Mouse (Mus musculus): ENCODE results near the gene Pfkm. TPM values are rescaled to one million over a fixed set of nuclear protein-coding genes. Genes with fewer than 3 reads are reported as not detected.

Gene Pfkm
- polyA plus RNA-seq, 1 experiment from 2014 or later = 9.1 TPM

DNA sequence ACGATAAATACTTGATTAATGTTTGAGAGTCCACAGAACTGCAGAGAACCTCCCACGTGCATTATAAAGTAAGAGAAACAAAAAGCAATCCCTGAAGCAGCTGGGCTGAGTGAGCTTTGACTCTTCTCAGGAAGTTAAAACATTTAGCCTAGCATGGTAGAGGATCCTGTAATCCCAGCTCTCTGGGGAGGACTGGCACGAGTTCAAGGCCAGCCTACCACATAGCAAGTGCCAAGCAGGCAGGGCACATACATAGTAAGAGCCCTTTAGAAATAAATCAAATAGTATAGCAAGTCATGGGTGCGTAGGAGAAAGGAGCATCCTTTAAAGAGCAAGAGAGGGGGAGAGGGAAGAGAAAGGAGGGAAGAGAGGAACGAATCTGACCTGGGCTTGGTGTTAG lies 26.5 kb upstream of the Pfkm start:
- WGBS (ENCODE audit: insufficient replicate concordance) = 92% methylated on average over 5 of the region's 5 CpGs

DNA sequence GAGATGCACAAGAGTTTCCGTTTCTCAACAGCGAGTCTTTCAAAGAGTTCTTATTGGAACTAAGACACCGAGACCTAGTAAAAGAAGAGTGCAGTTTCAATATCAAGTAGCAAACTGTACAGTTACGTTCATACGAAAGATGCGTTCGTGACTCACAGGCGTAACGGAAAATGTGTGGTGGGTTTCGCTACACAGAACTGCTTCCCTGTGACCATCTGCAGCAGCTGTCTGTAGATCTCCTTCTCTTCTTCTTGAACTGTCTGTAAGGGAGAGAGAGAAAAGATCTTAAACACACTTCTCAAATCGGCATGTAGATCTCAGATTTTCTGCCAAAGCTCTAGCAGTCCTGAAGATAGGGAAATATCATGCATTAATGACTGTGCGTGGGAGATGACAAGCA lies 25.8 kb upstream of the Pfkm start:
- 88% methylated on average over 12 of the region's 12 CpGs for WGBS (ENCODE audit: insufficient replicate concordance)
- no peak overlapping the region for H3K9ac ChIP-seq (replicated peaks)
- DNase-seq (no peak), ATAC-seq (no peak)
- no peak overlapping the region for H3K4me2 ChIP-seq (ENCODE audit: low read depth, low read length)
- H3K27me3 ChIP-seq (ENCODE audit: insufficient read depth, low read length) = no peaks in the 10 kb centered on the region
- H3K36me3 ChIP-seq (replicated peaks; ENCODE audit: insufficient read depth, low read length) = peaks cover 76% of the 10 kb centered on the region
- TF ChIP-seq CTCF (IDR thresholded peaks at IDR 0.05; ENCODE audit: low read depth) (no peak), EP300 (IDR thresholded peaks at IDR 0.05; ENCODE audit: low read depth) (no peak)
- no peaks in the 10 kb centered on the region for H3K4me1 ChIP-seq (ENCODE audit: insufficient read depth)
- no peak overlapping the region for H3K4me3 ChIP-seq (ENCODE audit: low read depth, low read length)
- no peak overlapping the region for H3K27ac ChIP-seq (ENCODE audit: low read depth)
- H3K9me3 ChIP-seq (ENCODE audit: low read length) = no peaks in the 10 kb centered on the region

More for the DNA sequence above, 26.5 kb upstream of the Pfkm start:
- ATAC-seq (no peak), DNase-seq (no peak)
- TF ChIP-seq CTCF (IDR thresholded peaks at IDR 0.05; ENCODE audit: low read depth) = no peak
- H3K27ac ChIP-seq (ENCODE audit: low read depth) = no peak overlapping the region
- peaks cover 82% of the 10 kb centered on the region for H3K36me3 ChIP-seq (replicated peaks; ENCODE audit: insufficient read depth, low read length)
- H3K4me2 ChIP-seq (ENCODE audit: low read depth, low read length) = no peak overlapping the region
- no peak overlapping the region for H3K9ac ChIP-seq (replicated peaks)
- no peaks in the 10 kb centered on the region for H3K9me3 ChIP-seq (ENCODE audit: low read length)
- no peaks in the 10 kb centered on the region for H3K4me1 ChIP-seq (ENCODE audit: insufficient read depth)
- H3K27me3 ChIP-seq (ENCODE audit: insufficient read depth, low read length) = no peaks in the 10 kb centered on the region
- H3K4me3 ChIP-seq (ENCODE audit: low read depth, low read length) = no peak overlapping the region

DNA sequence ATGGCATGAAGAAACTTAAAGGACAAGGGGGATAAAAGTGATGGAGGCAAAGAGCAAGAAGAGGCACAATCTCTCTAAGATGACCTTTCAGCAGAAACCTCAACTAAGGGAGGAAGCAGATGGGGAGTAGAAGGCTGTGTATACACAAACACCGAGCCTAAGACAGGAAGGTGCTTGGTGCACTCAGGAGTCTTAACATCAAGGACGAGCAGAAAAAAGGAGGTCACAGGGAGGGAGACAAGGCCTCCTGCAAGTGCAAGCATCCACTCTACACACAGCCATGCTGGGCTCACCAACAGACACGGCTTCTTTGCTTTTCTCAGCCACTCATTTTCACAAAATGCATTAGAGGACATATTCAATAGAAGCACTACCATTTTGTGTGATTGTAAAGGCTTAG lies 24.9 kb upstream of the Pfkm start:
- H3K27me3 ChIP-seq (ENCODE audit: insufficient read depth, low read length) = no peaks in the 10 kb centered on the region
- H3K9me3 ChIP-seq (ENCODE audit: low read length) = no peaks in the 10 kb centered on the region
- no peak overlapping the region for H3K9ac ChIP-seq (replicated peaks)
- H3K36me3 ChIP-seq (replicated peaks; ENCODE audit: insufficient read depth, low read length) = peaks cover 74% of the 10 kb centered on the region
- TF ChIP-seq CTCF (IDR thresholded peaks at IDR 0.05; ENCODE audit: low read depth) (no peak), EP300 (IDR thresholded peaks at IDR 0.05; ENCODE audit: low read depth) (no peak)
- no peak overlapping the region for H3K4me2 ChIP-seq (ENCODE audit: low read depth, low read length)
- 65% methylated on average over 3 of the region's 3 CpGs for WGBS (ENCODE audit: insufficient replicate concordance)
- H3K4me3 ChIP-seq (ENCODE audit: low read depth, low read length) = no peak overlapping the region
- ATAC-seq (no peak), DNase-seq (no peak)
- H3K27ac ChIP-seq (ENCODE audit: low read depth) = no peak overlapping the region
- no peaks in the 10 kb centered on the region for H3K4me1 ChIP-seq (ENCODE audit: insufficient read depth)

DNA sequence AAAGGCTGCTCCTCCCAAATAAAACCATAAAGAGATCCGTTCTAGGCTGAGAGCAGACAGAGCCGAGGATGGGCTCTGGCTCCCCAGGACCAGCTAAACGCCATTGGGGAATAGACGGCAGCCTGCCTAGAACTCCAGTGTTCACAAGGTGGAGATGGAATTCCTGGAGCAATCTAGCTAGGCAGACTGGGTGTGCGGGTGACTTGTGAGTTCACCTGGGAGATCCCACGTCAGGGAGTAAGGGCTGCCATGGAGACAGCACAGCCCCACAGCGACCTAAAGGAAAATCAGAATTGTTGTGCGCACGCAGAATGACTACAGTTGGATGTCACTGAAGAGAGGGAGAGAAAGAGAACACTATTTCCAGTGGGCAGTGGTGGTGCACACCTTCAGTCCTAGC lies 23.9 kb upstream of the Pfkm start:
- H3K27ac ChIP-seq (ENCODE audit: low read depth) = no peak overlapping the region
- ATAC-seq (no peak), DNase-seq (no peak)
- no peak overlapping the region for H3K9ac ChIP-seq (replicated peaks)
- no peak for TF ChIP-seq EP300 (IDR thresholded peaks at IDR 0.05; ENCODE audit: low read depth)
- TF ChIP-seq CTCF (IDR thresholded peaks at IDR 0.05; ENCODE audit: low read depth) = no peak
- H3K4me2 ChIP-seq (ENCODE audit: low read depth, low read length) = no peak overlapping the region
- no peaks in the 10 kb centered on the region for H3K4me1 ChIP-seq (ENCODE audit: insufficient read depth)
- H3K9me3 ChIP-seq (ENCODE audit: low read length) = no peaks in the 10 kb centered on the region
- no peaks in the 10 kb centered on the region for H3K27me3 ChIP-seq (ENCODE audit: insufficient read depth, low read length)
- H3K36me3 ChIP-seq (replicated peaks; ENCODE audit: insufficient read depth, low read length) = peaks cover 71% of the 10 kb centered on the region
- H3K4me3 ChIP-seq (ENCODE audit: low read depth, low read length) = no peak overlapping the region
- 91% methylated on average over 9 of the region's 9 CpGs for WGBS (ENCODE audit: insufficient replicate concordance)

DNA sequence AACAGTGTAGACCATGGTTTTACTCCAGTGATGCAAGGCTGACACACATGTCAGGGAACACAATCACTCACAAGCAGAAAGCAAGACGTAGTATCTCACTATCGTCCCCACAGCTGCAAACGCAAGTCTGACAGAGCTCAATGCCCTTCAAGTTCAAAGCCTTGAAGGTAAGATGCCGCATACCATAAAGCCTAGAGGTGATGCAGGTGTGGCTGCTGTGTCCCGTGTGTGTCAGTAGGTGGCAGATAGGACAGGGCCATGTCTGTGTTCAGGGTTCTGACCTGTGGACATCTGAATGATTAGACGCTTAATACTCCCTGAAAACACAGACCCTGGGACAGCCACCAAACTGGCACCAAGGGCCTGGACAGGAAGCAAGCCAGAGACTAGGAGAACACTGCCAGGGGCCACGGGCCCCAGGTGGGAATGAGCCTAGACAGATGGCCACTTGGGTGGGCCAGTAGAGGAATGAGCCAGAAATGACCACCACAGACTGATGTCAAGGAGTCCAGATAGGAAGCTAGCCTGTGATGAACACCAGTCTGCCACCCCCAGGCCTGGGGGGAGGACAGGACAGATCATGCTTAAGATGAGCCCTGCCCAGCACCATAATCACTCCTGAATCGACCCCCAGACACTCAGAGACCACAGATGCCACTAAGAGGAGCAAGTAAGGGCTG lies 22.7 kb upstream of the Pfkm start:
- Histone ChIP-seq H3K4me2 (ENCODE audit: low read depth, low read length) (no peak overlapping the region), H3K4me1 (ENCODE audit: insufficient read depth) (no peaks in the 10 kb centered on the region), H3K4me3 (ENCODE audit: low read depth, low read length) (no peak overlapping the region), H3K9me3 (ENCODE audit: low read length) (no peaks in the 10 kb centered on the region), H3K27ac (ENCODE audit: low read depth) (no peak overlapping the region), H3K27me3 (ENCODE audit: insufficient read depth, low read length) (no peaks in the 10 kb centered on the region), H3K36me3 (replicated peaks; ENCODE audit: insufficient read depth, low read length) (peaks cover 66% of the 10 kb centered on the region), H3K9ac (replicated peaks) (no peak overlapping the region)
- DNase-seq (no peak), ATAC-seq (no peak)
- WGBS (ENCODE audit: insufficient replicate concordance) = 89% methylated on average over 8 of the region's 8 CpGs
- TF ChIP-seq CTCF (IDR thresholded peaks at IDR 0.05; ENCODE audit: low read depth) (peak; percentile 15; the same call in 1 of the 2 replicates), EP300 (IDR thresholded peaks at IDR 0.05; ENCODE audit: low read depth) (no peak)

DNA sequence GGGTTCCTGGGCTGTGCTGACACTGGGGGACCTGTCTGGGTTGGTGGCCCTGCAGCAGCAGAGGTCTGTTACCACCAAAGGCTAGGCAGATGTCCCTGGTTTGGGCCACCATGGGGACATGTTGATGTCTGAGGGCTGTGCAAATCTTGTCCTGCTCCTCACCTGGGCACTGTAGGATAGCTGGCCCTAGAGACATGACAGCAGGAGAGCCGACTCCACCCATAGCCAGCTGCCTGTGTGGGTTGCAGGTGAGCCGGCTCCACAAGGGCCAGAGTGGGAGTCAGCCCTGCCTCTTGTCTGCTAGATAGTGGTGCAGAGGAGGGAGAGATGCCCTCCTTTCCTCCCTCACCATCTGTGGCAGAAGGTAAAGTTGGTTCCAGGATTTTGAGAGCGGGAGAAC lies 22.0 kb upstream of the Pfkm start:
- DNase-seq (no peak), ATAC-seq (no peak)
- no peak overlapping the region for H3K4me3 ChIP-seq (ENCODE audit: low read depth, low read length)
- WGBS (ENCODE audit: insufficient replicate concordance) = 91% methylated on average over 3 of the region's 3 CpGs
- TF ChIP-seq EP300 (IDR thresholded peaks at IDR 0.05; ENCODE audit: low read depth) = no peak
- no peak for TF ChIP-seq CTCF (IDR thresholded peaks at IDR 0.05; ENCODE audit: low read depth)
- no peaks in the 10 kb centered on the region for H3K27me3 ChIP-seq (ENCODE audit: insufficient read depth, low read length)
- no peak overlapping the region for H3K9ac ChIP-seq (replicated peaks)
- no peak overlapping the region for H3K4me2 ChIP-seq (ENCODE audit: low read depth, low read length)
- no peaks in the 10 kb centered on the region for H3K4me1 ChIP-seq (ENCODE audit: insufficient read depth)
- H3K9me3 ChIP-seq (ENCODE audit: low read length) = no peaks in the 10 kb centered on the region
- H3K27ac ChIP-seq (ENCODE audit: low read depth) = no peak overlapping the region
- H3K36me3 ChIP-seq (replicated peaks; ENCODE audit: insufficient read depth, low read length) = peaks cover 66% of the 10 kb centered on the region

All from liver, postnatal 0 days (tissue).